Mouse (Mus musculus) olfactory bulb, adult 2 months (tissue): Measurements from ENCODE around the gene Cnksr3.

ENCODE experiments used
- CTCF ChIP-seq: fragments of 200-500 bp; IDR thresholded peaks from 2 replicates; pipeline ENCODE4 v1.5.1; 2012; ENCODE audit warnings: low read depth, mild to moderate bottlenecking, low read length, moderate library complexity; ENCODE audit not compliant: insufficient read depth
- POLR2A ChIP-seq: fragments of 200-500 bp; IDR thresholded peaks from 2 replicates; pipeline ENCODE4 v1.6.1; 2012; ENCODE audit warnings: mild to moderate bottlenecking, low read depth, low read length, moderate library complexity; ENCODE audit not compliant: insufficient read depth

GRCm38 (mm10) chr10:7076662-7077211 is 135.3 kb downstream of the Cnksr3 start:
- TF ChIP-seq CTCF (no peak), POLR2A (no peak)
